Mouse (Mus musculus) MEL (cell line): Measurements from ENCODE around the gene Gm3646. TPM values are rescaled to one million over a fixed set of nuclear protein-coding genes. Genes with fewer than 3 reads are reported as not detected.
A peak's percentile ranks its signal among the peaks of the same experiment; 100 is the strongest.

Source experiments
- DNase-seq: peaks from one replicate; pipeline ENCODE4 v3.0.0; 2011; ENCODE audit warnings: low read depth, low spot score
- H3K27ac ChIP-seq: 2 replicates; pipeline ENCODE4 v1.5.1; 2012; ENCODE audit warnings: low read depth, mild to moderate bottlenecking, control low read depth, low read length, moderate library complexity; ENCODE audit not compliant: control insufficient read depth
- H3K27me3 ChIP-seq, 2 experiments: fragments of 150-350 bp in 1 of 2; sonication (generic) in 1 of 2; 2 replicates each; pipeline ENCODE4 v1.6.1; 2012; ENCODE audit warnings: low read length in 2 of 2, mild to moderate bottlenecking in 2 of 2, improper control_type of control experiment in 1 of 2, moderate library complexity in 1 of 2; ENCODE audit not compliant: insufficient read depth in 2 of 2, control insufficient read depth in 1 of 2
- H3K36me3 ChIP-seq, 2 experiments: 2 replicates each; pipeline ENCODE4 v1.6.1; 2012 to 2014; ENCODE audit warnings: low read length in 2 of 2, improper control_type of control experiment in 1 of 2, inconsistent platforms in 1 of 2, mild to moderate bottlenecking in 1 of 2; ENCODE audit not compliant: insufficient read depth in 2 of 2, control insufficient read depth in 1 of 2
- H3K4me1 ChIP-seq, 2 experiments: fragments of 150-350 bp in 1 of 2; sonication (generic) in 1 of 2; 2 replicates each; pipeline ENCODE4 v1.6.1; 2012; ENCODE audit warnings: low read length in 2 of 2, improper control_type of control experiment in 1 of 2, mild to moderate bottlenecking in 1 of 2; ENCODE audit not compliant: insufficient read depth in 2 of 2, control insufficient read depth in 1 of 2
- H3K4me3 ChIP-seq, 2 experiments: fragments of 150-350 bp in 1 of 2; sonication (generic) in 1 of 2; 2 replicates each; pipeline ENCODE4 v1.5.1; 2012; ENCODE audit warnings: low read depth in 2 of 2, low read length in 2 of 2, mild to moderate bottlenecking in 2 of 2, moderate library complexity in 2 of 2, control low read depth in 1 of 2, improper control_type of control experiment in 1 of 2; ENCODE audit not compliant: control insufficient read depth in 1 of 2, insufficient read depth in 1 of 2
- H3K79me2 ChIP-seq: 2 replicates; pipeline ENCODE4 v1.6.1; 2012; ENCODE audit warnings: mild to moderate bottlenecking, low read length, moderate library complexity; ENCODE audit not compliant: control insufficient read depth, poor library complexity, insufficient read depth
- H3K9ac ChIP-seq: 2 replicates; pipeline ENCODE4 v1.6.1; 2012; ENCODE audit warnings: low read depth, mild to moderate bottlenecking, control low read depth, low read length, moderate library complexity; ENCODE audit not compliant: control insufficient read depth, poor library complexity, severe bottlenecking
- H3K9me3 ChIP-seq: fragments of 150-350 bp; sonication (generic); replicated peaks from 2 replicates; pipeline ENCODE4 v1.6.1; 2012; ENCODE audit warnings: mild to moderate bottlenecking, low read length, improper control_type of control experiment, moderate library complexity; ENCODE audit not compliant: insufficient read depth
- BHLHE40 ChIP-seq: IDR thresholded peaks from 2 replicates; pipeline ENCODE4 v1.6.1; 2012; ENCODE audit warnings: low read depth, mild to moderate bottlenecking, inconsistent platforms, low read length, improper control_type of control experiment, borderline replicate concordance
- CHD2 ChIP-seq: IDR thresholded peaks from 2 replicates; pipeline ENCODE4 v1.6.1; 2011; ENCODE audit warnings: low read length, improper control_type of control experiment
- CTCF ChIP-seq, 3 experiments: IDR thresholded peaks in 2 of 3; conservative IDR thresholded peaks in 1 of 3; 2 replicates each; pipeline ENCODE4 v1.5.1; 2011 to 2012; ENCODE audit warnings: low read length in 3 of 3, low read depth in 2 of 3, mild to moderate bottlenecking in 2 of 3, improper control_type of control experiment in 1 of 3, inconsistent platforms in 1 of 3, mixed read lengths in 1 of 3, moderate library complexity in 1 of 3; ENCODE audit not compliant: control insufficient read depth in 1 of 3, insufficient read depth in 1 of 3, poor library complexity in 1 of 3, severe bottlenecking in 1 of 3
- E2F4 ChIP-seq: IDR thresholded peaks from 2 replicates; pipeline ENCODE4 v1.6.1; 2011; ENCODE audit warnings: low read depth, low read length, improper control_type of control experiment, borderline replicate concordance
- ELF1 ChIP-seq: IDR thresholded peaks from 2 replicates; pipeline ENCODE4 v1.6.1; 2014; ENCODE audit warnings: low read depth, mild to moderate bottlenecking, inconsistent platforms, low read length, improper control_type of control experiment, moderate library complexity
- EP300 ChIP-seq, 2 experiments: IDR thresholded peaks; 2 replicates each; pipeline ENCODE4 v1.6.1; 2011; ENCODE audit warnings: improper control_type of control experiment in 2 of 2, low read length in 2 of 2, low read depth in 1 of 2, mild to moderate bottlenecking in 1 of 2
- GABPA ChIP-seq: IDR thresholded peaks from 2 replicates; pipeline ENCODE4 v1.6.1; 2012; ENCODE audit warnings: low read depth, mild to moderate bottlenecking, inconsistent platforms, low read length, improper control_type of control experiment, moderate library complexity
- HCFC1 ChIP-seq: IDR thresholded peaks from 2 replicates; pipeline ENCODE4 v1.6.1; 2012; ENCODE audit warnings: low read depth, mild to moderate bottlenecking, inconsistent platforms, low read length, improper control_type of control experiment, moderate library complexity
- JUND ChIP-seq: IDR thresholded peaks from 2 replicates; pipeline ENCODE4 v1.6.1; 2011; ENCODE audit warnings: low read depth, mild to moderate bottlenecking, improper control_type of control experiment, low read length
- KAT2A ChIP-seq: conservative IDR thresholded peaks from 2 replicates; pipeline ENCODE4 v1.6.1; 2012; ENCODE audit warnings: low read depth, low read length, improper control_type of control experiment, inconsistent platforms
- MAFK ChIP-seq: IDR thresholded peaks from 2 replicates; pipeline ENCODE4 v1.6.1; 2011; ENCODE audit warnings: low read depth, mild to moderate bottlenecking, low read length, improper control_type of control experiment, borderline replicate concordance
- MAZ ChIP-seq: IDR thresholded peaks from 2 replicates; pipeline ENCODE4 v1.6.1; 2012; ENCODE audit warnings: low read depth, mild to moderate bottlenecking, inconsistent platforms, low read length, improper control_type of control experiment
- MXI1 ChIP-seq: IDR thresholded peaks from 2 replicates; pipeline ENCODE4 v1.6.1; 2011; ENCODE audit warnings: mild to moderate bottlenecking, low read depth, low read length, improper control_type of control experiment
- MYB ChIP-seq: IDR thresholded peaks from 2 replicates; pipeline ENCODE4 v1.6.1; 2011; ENCODE audit warnings: mild to moderate bottlenecking, low read depth, low read length, improper control_type of control experiment
- NELFE ChIP-seq: IDR thresholded peaks from 2 replicates; pipeline ENCODE4 v1.6.1; 2011; ENCODE audit warnings: low read depth, low read length, improper control_type of control experiment
- POLR2AphosphoS5 ChIP-seq: IDR thresholded peaks from 2 replicates; pipeline ENCODE4 v1.6.1; 2012; ENCODE audit warnings: low read depth, borderline replicate concordance, mild to moderate bottlenecking, inconsistent platforms, low read length, moderate library complexity, mixed read lengths
- RAD21 ChIP-seq: IDR thresholded peaks from 2 replicates; pipeline ENCODE4 v1.6.1; 2011; ENCODE audit warnings: mild to moderate bottlenecking, low read depth, low read length, improper control_type of control experiment
- RCOR1 ChIP-seq: IDR thresholded peaks from 2 replicates; pipeline ENCODE4 v1.6.1; 2012; ENCODE audit warnings: low read depth, mild to moderate bottlenecking, inconsistent platforms, low read length, improper control_type of control experiment
- SIN3A ChIP-seq: IDR thresholded peaks from 2 replicates; pipeline ENCODE4 v1.6.1; 2012; ENCODE audit warnings: low read length, improper control_type of control experiment, inconsistent platforms
- SMC3 ChIP-seq: IDR thresholded peaks from 2 replicates; pipeline ENCODE4 v1.6.1; 2011; ENCODE audit warnings: low read depth, low read length, improper control_type of control experiment
- TAL1 ChIP-seq: IDR thresholded peaks from 2 replicates; pipeline ENCODE4 v1.6.1; 2012; ENCODE audit warnings: mild to moderate bottlenecking, inconsistent platforms, low read length, moderate library complexity, mixed read lengths
- UBTF ChIP-seq: IDR thresholded peaks from 2 replicates; pipeline ENCODE4 v1.6.1; 2012; ENCODE audit warnings: low read depth, mild to moderate bottlenecking, inconsistent platforms, low read length, improper control_type of control experiment, moderate library complexity, borderline replicate concordance; ENCODE audit not compliant: insufficient read depth
- USF1 ChIP-seq: IDR thresholded peaks from 2 replicates; pipeline ENCODE4 v1.6.1; 2014; ENCODE audit warnings: low read depth, mild to moderate bottlenecking, inconsistent platforms, low read length, improper control_type of control experiment, moderate library complexity
- USF2 ChIP-seq, 2 experiments: IDR thresholded peaks; 2 replicates each; pipeline ENCODE4 v1.6.1; 2011 to 2012; ENCODE audit warnings: improper control_type of control experiment in 2 of 2, low read length in 2 of 2, borderline replicate concordance in 1 of 2, inconsistent platforms in 1 of 2, low read depth in 1 of 2, mild to moderate bottlenecking in 1 of 2; ENCODE audit not compliant: insufficient read depth in 1 of 2
- ZC3H11A ChIP-seq: IDR thresholded peaks from 2 replicates; pipeline ENCODE4 v1.6.1; 2012; ENCODE audit warnings: low read depth, mild to moderate bottlenecking, inconsistent platforms, low read length, improper control_type of control experiment
- ZMIZ1 ChIP-seq: IDR thresholded peaks from 2 replicates; pipeline ENCODE4 v1.6.1; 2012; ENCODE audit warnings: low read depth, mild to moderate bottlenecking, inconsistent platforms, low read length, improper control_type of control experiment, moderate library complexity
- ZNF384 ChIP-seq: IDR thresholded peaks from 2 replicates; pipeline ENCODE4 v1.6.1; 2012; ENCODE audit warnings: low read depth, mild to moderate bottlenecking, inconsistent platforms, low read length, improper control_type of control experiment
- polyA plus RNA-seq, 2 experiments: library from polyadenylated mRNA; stranded (reverse) in 1 of 2; unstranded in 1 of 2; fragments of >175 nt in 1 of 2; fragments of >200 nt in 1 of 2; gene quantifications; 2 replicates each; pipeline versions ENCODE4 v1.2.1 to v1.2.4; 2012; ENCODE audit warnings: low replicate concordance in 2 of 2, low read depth in 1 of 2; ENCODE audit not compliant: insufficient read length in 2 of 2, insufficient read depth in 1 of 2, missing spikeins in 1 of 2
- total RNA-seq: library from RNA; depleted of rRNA; stranded (reverse); fragments of 300-350 nt; gene quantifications from 2 replicates; pipeline ENCODE4 v1.2.3, GENCODE M21; 2012

Gene Gm3646
- total and polyA plus RNA-seq, 3 experiments = not detected

DNA sequence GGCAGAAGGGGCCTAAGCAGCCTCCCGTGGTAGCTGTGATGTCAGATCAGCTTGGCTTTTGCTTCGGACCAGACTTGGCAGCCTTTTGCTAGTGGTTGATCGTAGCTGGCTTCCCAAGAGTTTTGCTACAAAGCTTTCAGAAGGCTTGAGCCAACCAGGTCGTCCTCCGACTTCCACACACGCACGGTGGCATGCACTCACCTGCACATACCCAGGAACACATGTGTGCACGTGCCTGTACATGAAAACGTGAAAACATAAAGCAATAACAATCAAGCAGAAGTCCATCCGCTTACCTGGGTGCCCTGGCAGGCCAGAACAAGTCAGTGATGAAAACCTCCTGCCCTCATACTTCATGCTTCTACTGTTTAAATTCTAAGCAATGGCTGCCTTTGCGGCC lies 48.2 kb downstream of the Gm3646 start:
- no peak for DNase-seq
- no peak overlapping the region for H3K9ac ChIP-seq
- no peaks in the 10 kb centered on the region for H3K36me3 ChIP-seq
- H3K4me3 ChIP-seq = no peak overlapping the region
- H3K9me3 ChIP-seq = no peaks in the 10 kb centered on the region
- TF ChIP-seq UBTF = no peak
- no peak for TF ChIP-seq BHLHE40
- no peak for TF ChIP-seq NELFE
- no peak for TF ChIP-seq MXI1
- TF ChIP-seq ZC3H11A = no peak
- TF ChIP-seq JUND = no peak
- TF ChIP-seq CTCF (IDR thresholded peaks at IDR 0.05 in 2 of 3, conservative IDR thresholded peaks at IDR 0.05 in 1 of 3; ENCODE audit: control insufficient read depth in 1 of 3, insufficient read depth in 1 of 3, low read depth in 2 of 3, low read length in 3 of 3, poor library complexity in 1 of 3, severe bottlenecking in 1 of 3) = no peak
- TF ChIP-seq KAT2A = no peak
- TF ChIP-seq HCFC1 = no peak
- TF ChIP-seq RCOR1 = no peak
- no peak for TF ChIP-seq ELF1
- TF ChIP-seq E2F4 = no peak
- no peak for TF ChIP-seq MYB
- no peak for TF ChIP-seq RAD21
- no peaks in the 10 kb centered on the region for H3K4me1 ChIP-seq
- H3K27me3 ChIP-seq = no peaks in the 10 kb centered on the region
- no peaks in the 10 kb centered on the region for H3K79me2 ChIP-seq
- H3K27ac ChIP-seq = no peak overlapping the region

DNA sequence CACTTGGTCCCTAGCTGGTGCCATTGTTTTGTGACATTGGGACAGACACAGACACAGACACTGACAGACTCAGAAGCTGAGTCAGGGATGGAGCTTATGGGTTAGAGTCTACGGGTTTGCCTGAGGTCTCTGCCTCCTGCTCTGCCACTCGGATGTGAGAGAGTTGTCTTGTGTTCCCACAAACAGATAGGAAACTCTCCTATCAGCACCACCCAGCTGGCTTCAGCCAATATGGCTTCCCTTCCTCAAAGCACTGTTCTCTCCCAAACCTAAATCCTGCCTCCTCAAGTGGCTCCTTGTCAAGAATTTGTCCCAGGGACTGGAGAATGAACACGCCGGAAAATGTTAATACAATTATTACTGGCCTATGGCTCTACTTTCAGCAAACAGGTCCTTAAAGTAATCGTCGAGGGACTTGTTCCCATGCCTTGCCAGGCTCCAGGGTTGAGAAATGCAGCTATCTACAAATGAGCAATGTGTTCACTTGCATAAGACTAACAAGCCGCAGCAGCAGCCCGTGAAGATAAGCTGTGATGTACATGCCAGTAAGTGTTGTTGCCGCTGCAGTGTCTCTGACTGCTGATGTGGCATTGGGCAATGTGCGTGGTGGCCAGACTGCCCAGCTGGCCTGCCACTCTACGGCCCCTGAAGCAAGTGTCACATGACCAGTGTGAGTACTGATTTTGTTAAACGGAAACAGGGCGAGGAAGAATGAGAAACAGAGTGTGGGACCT lies 50.7 kb downstream of the Gm3646 start:
- H3K4me3 ChIP-seq = no peak overlapping the region
- no peaks in the 10 kb centered on the region for H3K27me3 ChIP-seq
- H3K4me1 ChIP-seq = no peaks in the 10 kb centered on the region
- no peak for TF ChIP-seq SIN3A
- TF ChIP-seq UBTF = no peak
- TF ChIP-seq KAT2A = no peak
- no peak for TF ChIP-seq POLR2AphosphoS5
- no peak for TF ChIP-seq SMC3
- TF ChIP-seq EP300 (IDR thresholded peaks at IDR 0.05; ENCODE audit: low read depth in 1 of 2, low read length in 2 of 2) = no peak
- TF ChIP-seq MAFK = no peak
- TF ChIP-seq TAL1 = no peak
- TF ChIP-seq E2F4 = no peak
- no peak for TF ChIP-seq JUND
- no peak for TF ChIP-seq USF1
- no peak for TF ChIP-seq MAZ
- no peak for TF ChIP-seq NELFE
- no peak for TF ChIP-seq GABPA
- no peak for TF ChIP-seq CHD2
- no peak for TF ChIP-seq CTCF (IDR thresholded peaks at IDR 0.05 in 2 of 3, conservative IDR thresholded peaks at IDR 0.05 in 1 of 3; ENCODE audit: control insufficient read depth in 1 of 3, insufficient read depth in 1 of 3, low read depth in 2 of 3, low read length in 3 of 3, poor library complexity in 1 of 3, severe bottlenecking in 1 of 3)
- TF ChIP-seq RCOR1 = no peak
- TF ChIP-seq ZMIZ1 = no peak
- TF ChIP-seq ZNF384 = no peak
- no peak for TF ChIP-seq USF2 (IDR thresholded peaks at IDR 0.05; ENCODE audit: borderline replicate concordance in 1 of 2, insufficient read depth in 1 of 2, low read depth in 1 of 2, low read length in 2 of 2)
- DNase-seq = peak; percentile 4
- H3K27ac ChIP-seq = no peak overlapping the region
- no peaks in the 10 kb centered on the region for H3K36me3 ChIP-seq
- no peaks in the 10 kb centered on the region for H3K9me3 ChIP-seq
- no peaks in the 10 kb centered on the region for H3K79me2 ChIP-seq
- no peak overlapping the region for H3K9ac ChIP-seq
